Mouse (Mus musculus) stomach, embryonic 14.5 days (tissue): ENCODE data around the gene Cnnm2. TPM values are rescaled to one million over a fixed set of nuclear protein-coding genes. Genes with fewer than 3 reads are reported as not detected.

Source experiments
- ATAC-seq: fragments of 200-750 bp; cut with Nextera tagmentation; 2 replicates; pipeline ENCODE4 v1.8.0; 2017; ENCODE audit warnings: low read depth, moderate TSS enrichment; ENCODE audit not compliant: insufficient number of reproducible peaks, insufficient read depth, low FRiP score
- H3K27ac ChIP-seq: fragments of 300-500 bp; sonication (generic); 2 replicates; pipeline ENCODE4 v1.5.1; 2014; ENCODE audit warnings: mild to moderate bottlenecking, low read length, moderate library complexity, mixed read lengths
- H3K27me3 ChIP-seq: fragments of 300-500 bp; sonication (generic); 2 replicates; pipeline ENCODE4 v1.6.1; 2014; ENCODE audit warnings: low read length, control low read depth, mixed read lengths; ENCODE audit not compliant: control insufficient read depth, insufficient read depth
- H3K36me3 ChIP-seq: fragments of 300-500 bp; sonication (generic); 2 replicates; pipeline ENCODE4 v1.6.1; 2014; ENCODE audit warnings: mild to moderate bottlenecking, control low read depth, low read length, moderate library complexity, mixed read lengths; ENCODE audit not compliant: control insufficient read depth, insufficient read depth
- H3K4me1 ChIP-seq: fragments of 300-500 bp; sonication (generic); 2 replicates; pipeline ENCODE4 v1.6.1; 2014; ENCODE audit warnings: low read length, control low read depth, mixed read lengths; ENCODE audit not compliant: control insufficient read depth, insufficient read depth
- H3K4me2 ChIP-seq: fragments of 300-500 bp; sonication (generic); replicated peaks from 2 replicates; pipeline ENCODE4 v1.6.1; 2014; ENCODE audit warnings: low read depth, low read length, control low read depth
- H3K4me3 ChIP-seq: fragments of 300-500 bp; sonication (generic); 2 replicates; pipeline ENCODE4 v1.5.1; 2014; ENCODE audit warnings: low read depth, low read length, control low read depth
- H3K9ac ChIP-seq: fragments of 300-500 bp; sonication (generic); replicated peaks from 2 replicates; pipeline ENCODE4 v1.6.1; 2014; ENCODE audit warnings: low read depth, mild to moderate bottlenecking, control low read depth, low read length, moderate library complexity, mixed read lengths
- H3K9me3 ChIP-seq: fragments of 300-500 bp; sonication (generic); 2 replicates; pipeline ENCODE4 v1.6.1; 2016; ENCODE audit warnings: low read depth, low read length, control low read depth; ENCODE audit not compliant: control insufficient read depth
- WGBS: fragments of 180-500 bp; shearing (Covaris S2); extraction: QIAGEN DNeasy Blood & Tissue Kit; methylation state at CpG from one replicate; pipeline ENCODE4 v1.1.7; 2014; 5-methylcytosine and 5-hydroxymethylcytosine counted together
- polyA plus RNA-seq: library from polyadenylated mRNA; unstranded; fragments of >200 nt; fragmentation: Nextera tagmentation; extraction: Ambion mirVana; gene quantifications from 2 replicates; pipeline ENCODE4 v1.2.1, GENCODE M21; 2014

Cnnm2 gene
- polyA plus RNA-seq, 1 experiment from 2014 or later = 2.5 TPM

GRCm38 (mm10) chr19:46791921-46792320, 30.5 kb downstream of the Cnnm2 start:
- Histone ChIP-seq H3K4me1 (no peaks in the 10 kb centered on the region), H3K4me2 (no peak overlapping the region), H3K27me3 (no peaks in the 10 kb centered on the region), H3K9me3 (no peaks in the 10 kb centered on the region), H3K4me3 (no peak overlapping the region), H3K36me3 (no peaks in the 10 kb centered on the region), H3K9ac (no peak overlapping the region), H3K27ac (no peak overlapping the region)
- no peak for ATAC-seq
- 71% methylated on average over 8 of the region's 8 CpGs for WGBS

- no peak overlapping the region for H3K9ac ChIP-seq
- no peaks in the 10 kb centered on the region for H3K27me3 ChIP-seq
- ATAC-seq = no peak
- H3K4me3 ChIP-seq = no peak overlapping the region
- no peaks in the 10 kb centered on the region for H3K9me3 ChIP-seq
- H3K4me2 ChIP-seq = no peak overlapping the region
- no peak overlapping the region for H3K27ac ChIP-seq
- no peaks in the 10 kb centered on the region for H3K4me1 ChIP-seq
- H3K36me3 ChIP-seq = no peaks in the 10 kb centered on the region
- WGBS = 88% methylated on average over 3 of the region's 3 CpGs
Observed at GRCm38 (mm10) chr19:46792480-46792879, 31.1 kb downstream of the Cnnm2 start.

- H3K4me1 ChIP-seq = no peaks in the 10 kb centered on the region
- H3K9me3 ChIP-seq = no peaks in the 10 kb centered on the region
- ATAC-seq = no peak
- 63% methylated on average over 8 of the region's 8 CpGs for WGBS
- no peak overlapping the region for H3K9ac ChIP-seq
- H3K27me3 ChIP-seq = no peaks in the 10 kb centered on the region
- H3K4me3 ChIP-seq = no peak overlapping the region
- no peaks in the 10 kb centered on the region for H3K36me3 ChIP-seq
- H3K27ac ChIP-seq = no peak overlapping the region
- no peak overlapping the region for H3K4me2 ChIP-seq
Observed at GRCm38 (mm10) chr19:46794181-46794580, 32.8 kb downstream of the Cnnm2 start.

GRCm38 (mm10) chr19:46799903-46800583, 38.6 kb downstream of the Cnnm2 start:
- WGBS = 85% methylated on average over 4 of the region's 4 CpGs
- Histone ChIP-seq H3K9me3 (no peaks in the 10 kb centered on the region), H3K27ac (no peak overlapping the region), H3K36me3 (no peaks in the 10 kb centered on the region), H3K4me2 (no peak overlapping the region), H3K9ac (no peak overlapping the region), H3K4me3 (no peak overlapping the region), H3K27me3 (no peaks in the 10 kb centered on the region), H3K4me1 (no peaks in the 10 kb centered on the region)
- ATAC-seq = no peak

- ATAC-seq = no peak
- H3K27me3 ChIP-seq = no peaks in the 10 kb centered on the region
- no peaks in the 10 kb centered on the region for H3K4me1 ChIP-seq
- no peak overlapping the region for H3K4me3 ChIP-seq
- H3K4me2 ChIP-seq = no peak overlapping the region
- H3K9me3 ChIP-seq = no peaks in the 10 kb centered on the region
- H3K27ac ChIP-seq = no peak overlapping the region
- WGBS = 86% methylated on average over 7 of the region's 7 CpGs
- H3K36me3 ChIP-seq = no peaks in the 10 kb centered on the region
- H3K9ac ChIP-seq = no peak overlapping the region
Observed at GRCm38 (mm10) chr19:46801492-46801891, 40.1 kb downstream of the Cnnm2 start.

GRCm38 (mm10) chr19:46802306-46802705, 40.9 kb downstream of the Cnnm2 start:
- 91% methylated on average over 9 of the region's 9 CpGs for WGBS
- ATAC-seq = no peak
- no peak overlapping the region for H3K9ac ChIP-seq
- no peaks in the 10 kb centered on the region for H3K27me3 ChIP-seq
- no peaks in the 10 kb centered on the region for H3K36me3 ChIP-seq
- H3K9me3 ChIP-seq = no peaks in the 10 kb centered on the region
- no peak overlapping the region for H3K27ac ChIP-seq
- H3K4me2 ChIP-seq = no peak overlapping the region
- no peak overlapping the region for H3K4me3 ChIP-seq
- H3K4me1 ChIP-seq = 0 out of 2 replicates have a peak, but pooled peaks cover 2% of the 10 kb centered on the region

GRCm38 (mm10) chr19:46803732-46804131, 42.3 kb downstream of the Cnnm2 start:
- Histone ChIP-seq H3K36me3 (no peaks in the 10 kb centered on the region), H3K9ac (no peak overlapping the region), H3K4me2 (no peak overlapping the region), H3K27ac (no peak overlapping the region), H3K27me3 (no peaks in the 10 kb centered on the region), H3K9me3 (no peaks in the 10 kb centered on the region), H3K4me3 (no peak overlapping the region), H3K4me1 (0 out of 2 replicates have a peak, but pooled peaks cover 2% of the 10 kb centered on the region)
- no peak for ATAC-seq
- 57% methylated on average over 2 of the region's 2 CpGs for WGBS

- Histone ChIP-seq H3K27me3 (no peaks in the 10 kb centered on the region), H3K4me1 (0 out of 2 replicates have a peak, but pooled peaks cover 2% of the 10 kb centered on the region), H3K9ac (no peak overlapping the region), H3K9me3 (no peaks in the 10 kb centered on the region), H3K27ac (no peak overlapping the region), H3K36me3 (no peaks in the 10 kb centered on the region), H3K4me3 (no peak overlapping the region), H3K4me2 (no peak overlapping the region)
- no peak for ATAC-seq
- WGBS = 87% methylated on average over 6 of the region's 6 CpGs
Observed at GRCm38 (mm10) chr19:46804751-46805150, 43.4 kb downstream of the Cnnm2 start.
